Mouse (Mus musculus) ES-E14 (cell line): ENCODE results near the gene Lmf2. TPM values are rescaled to one million over a fixed set of nuclear protein-coding genes. Genes with fewer than 3 reads are reported as not detected.

ENCODE experiments used
- DNase-seq: peaks from one replicate; pipeline ENCODE4 v3.0.0-alpha.2; 2013; ENCODE audit warnings: low read depth, low spot score
- H3K27ac ChIP-seq: 2 replicates; pipeline ENCODE4 v1.5.1; 2012; ENCODE audit warnings: low read depth, mild to moderate bottlenecking, low read length, moderate library complexity, mixed read lengths; ENCODE audit not compliant: poor library complexity, insufficient read depth, severe bottlenecking
- H3K36me3 ChIP-seq: 2 replicates; pipeline ENCODE4 v1.6.1; 2012; ENCODE audit warnings: mild to moderate bottlenecking, low read length, moderate library complexity, mixed read lengths; ENCODE audit not compliant: control insufficient read depth, poor library complexity, insufficient read depth, severe bottlenecking
- H3K4me1 ChIP-seq, 2 experiments: fragments of 150-350 bp in 1 of 2; sonication (generic) in 1 of 2; 2 replicates each; pipeline ENCODE4 v1.6.1; 2012; ENCODE audit warnings: low read length in 2 of 2, mild to moderate bottlenecking in 1 of 2, mixed read lengths in 1 of 2; ENCODE audit not compliant: control insufficient read depth in 2 of 2, insufficient read depth in 2 of 2, poor library complexity in 1 of 2
- H3K4me3 ChIP-seq, 2 experiments: fragments of 150-350 bp in 1 of 2; sonication (generic) in 1 of 2; 2 replicates each; pipeline ENCODE4 v1.5.1; 2012; ENCODE audit warnings: low read length in 2 of 2, low read depth in 1 of 2, mild to moderate bottlenecking in 1 of 2, mixed read lengths in 1 of 2; ENCODE audit not compliant: insufficient read depth in 1 of 2, poor library complexity in 1 of 2, severe bottlenecking in 1 of 2
- H3K9ac ChIP-seq: 2 replicates; pipeline ENCODE4 v1.6.1; 2012; ENCODE audit warnings: low read depth, mild to moderate bottlenecking, low read length, mixed read lengths; ENCODE audit not compliant: poor library complexity, insufficient read depth, severe bottlenecking
- H3K9me3 ChIP-seq: fragments of 150-350 bp; sonication (generic); 2 replicates; pipeline ENCODE4 v1.6.1; 2012; ENCODE audit warnings: low read depth, mild to moderate bottlenecking, low read length; ENCODE audit not compliant: control insufficient read depth, insufficient read depth
- CHD2 ChIP-seq: IDR thresholded peaks from 2 replicates; pipeline ENCODE4 v1.6.1; 2014; ENCODE audit warnings: mild to moderate bottlenecking, low read depth, low read length, inconsistent platforms
- HCFC1 ChIP-seq: IDR thresholded peaks from 2 replicates; pipeline ENCODE4 v1.6.1; 2012; ENCODE audit warnings: low read length, inconsistent platforms, borderline replicate concordance; ENCODE audit not compliant: insufficient read depth
- MAFK ChIP-seq: IDR thresholded peaks from 2 replicates; pipeline ENCODE4 v1.6.1; 2014; ENCODE audit warnings: mild to moderate bottlenecking, low read depth, low read length, inconsistent platforms; ENCODE audit not compliant: insufficient read depth
- ZC3H11A ChIP-seq: IDR thresholded peaks from 2 replicates; pipeline ENCODE4 v1.6.1; 2012; ENCODE audit warnings: low read depth, mild to moderate bottlenecking, inconsistent platforms, low read length, borderline replicate concordance
- ZNF384 ChIP-seq: IDR thresholded peaks from 2 replicates; pipeline ENCODE4 v1.6.1; 2012; ENCODE audit warnings: low read depth, low read length, inconsistent platforms
- in situ Hi-C, 2 experiments: fragments of 600-800 bp; cut with MboI; formaldehyde crosslinking; loops; one replicate each; pipeline ENCODE4 v1.15.1; 2025; ENCODE audit warnings: low sequenced_read_pairs in 2 of 2, inconsistent platforms in 1 of 2; ENCODE audit not compliant: unreplicated experiment in 2 of 2
- total RNA-seq: library from RNA; depleted of rRNA; stranded (reverse); fragments of 300-350 nt; gene quantifications from 2 replicates; pipeline ENCODE4 v1.2.3, GENCODE M21; 2012

Lmf2 gene
- total RNA-seq, 1 experiment: 45.3 TPM

DNA sequence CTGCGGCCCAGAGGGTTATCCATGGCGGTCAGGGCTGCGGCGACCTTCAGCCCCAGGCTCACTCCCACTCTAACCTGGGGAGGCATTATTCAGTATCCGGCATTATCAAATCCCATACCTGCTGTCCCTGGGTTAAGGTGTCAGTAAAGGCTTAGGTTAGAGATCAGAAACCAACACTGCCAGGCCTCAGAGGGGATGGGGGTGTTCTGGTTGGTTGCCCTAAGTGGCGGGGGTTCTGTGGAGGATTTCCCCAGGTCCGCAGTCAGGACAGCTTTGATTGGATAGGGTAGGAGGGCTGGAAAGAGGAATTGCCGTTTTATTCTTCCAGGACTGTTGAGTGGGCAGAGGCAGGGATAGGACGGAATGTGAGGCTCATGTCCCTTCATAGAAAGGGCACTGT, 18.9 kb upstream of the Lmf2 start:
- Histone ChIP-seq H3K4me3 (peak overlapping the region; percentile 71 to 77), H3K27ac (no peak overlapping the region), H3K9me3 (no peaks in the 10 kb centered on the region), H3K4me1 (peaks cover 2 to 26% of the 10 kb centered on the region in 2 experiments; a peak in 3 of 4 replicates), H3K9ac (peak overlapping the region; percentile 86), H3K36me3 (peaks cover 35% of the 10 kb centered on the region)
- in situ Hi-C loops: no loop called here
- TF ChIP-seq MAFK: no peak
- no peak for TF ChIP-seq ZNF384
- TF ChIP-seq HCFC1: no peak
- TF ChIP-seq CHD2: no peak
- TF ChIP-seq ZC3H11A: no peak
- no peak for DNase-seq

DNA sequence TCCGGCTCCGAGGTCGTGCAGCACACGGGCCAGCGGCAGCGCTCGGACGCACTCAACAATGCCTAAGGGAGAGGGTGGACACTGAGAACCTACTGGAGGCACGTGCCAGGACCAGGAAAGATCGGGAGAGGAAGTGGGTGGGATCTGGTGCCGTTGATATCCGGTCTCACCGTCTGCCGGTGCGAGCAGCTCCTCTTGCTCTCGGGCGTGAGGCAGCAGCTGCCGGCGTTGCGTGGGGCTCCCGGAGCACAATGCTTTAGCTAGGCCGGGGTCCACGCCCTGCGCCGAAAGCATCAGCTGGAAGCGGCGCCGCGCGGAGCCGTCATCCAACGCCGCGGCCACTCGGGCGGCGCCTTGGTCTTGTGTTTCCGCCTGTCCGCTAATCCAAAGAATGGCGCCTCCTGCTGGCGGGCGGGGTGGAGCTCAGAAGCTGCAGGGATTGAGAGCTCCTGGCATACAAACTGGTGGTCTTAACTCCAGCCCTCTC, 18.3 kb upstream of the Lmf2 start, which contains the start of gene Sco2:
Gene Sco2, minus strand, starts transcription at position 85 of the 487 bp plus-strand sequence.
- peaks cover 2 to 25% of the 10 kb centered on the region in 2 experiments; a peak in 3 of 4 replicates for H3K4me1 ChIP-seq
- H3K27ac ChIP-seq: peak within 1 kb of the TSS; percentile 83
- DNase-seq: peak; percentile 87
- H3K4me3 ChIP-seq: peak within 1 kb of the TSS; percentile 71 to 77
- TF ChIP-seq ZNF384: no peak
- no peak for TF ChIP-seq HCFC1
- no peak for TF ChIP-seq MAFK
- no peak for TF ChIP-seq CHD2
- TF ChIP-seq ZC3H11A: no peak
- peak within 1 kb of the TSS; percentile 86 for H3K9ac ChIP-seq
- peaks cover 40% of the 10 kb centered on the region for H3K36me3 ChIP-seq
- no peaks in the 10 kb centered on the region for H3K9me3 ChIP-seq
- in situ Hi-C loops: no loop called here

DNA sequence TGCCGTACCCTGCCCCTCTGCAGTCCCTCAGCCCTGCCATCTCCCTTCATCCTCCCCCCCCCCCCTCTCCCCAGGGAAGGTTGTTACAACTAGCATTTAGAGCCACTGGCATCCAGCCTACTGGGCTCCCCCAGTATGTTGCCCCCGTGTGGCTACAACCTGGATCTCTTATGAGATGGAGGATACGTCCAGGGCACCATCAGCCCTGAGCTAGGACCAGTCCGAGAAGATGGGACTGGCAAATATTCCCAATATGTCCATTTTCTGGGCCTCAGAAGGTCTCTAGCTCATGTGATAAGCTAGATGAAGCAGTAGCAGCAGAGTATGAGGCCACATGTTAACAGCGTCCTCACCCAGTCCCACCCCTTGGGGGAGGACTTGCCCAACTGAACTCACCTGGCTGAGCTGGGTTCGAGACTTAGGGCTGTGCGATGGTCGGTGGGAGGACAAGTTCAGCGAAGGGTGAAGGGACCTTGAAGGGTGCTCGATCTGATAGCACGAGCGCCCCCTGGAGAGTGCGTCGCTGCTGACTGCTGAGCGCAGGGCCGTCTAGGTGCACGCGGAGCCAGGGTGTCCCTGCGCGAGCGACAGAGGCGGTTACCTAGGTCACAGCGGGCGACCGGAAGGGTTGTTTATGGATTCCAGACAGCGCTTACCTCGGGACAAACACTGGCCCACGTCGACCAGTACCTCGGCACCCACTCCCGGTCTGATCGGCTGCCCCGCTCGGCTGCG, 17.7 kb upstream of the Lmf2 start:
- Histone ChIP-seq H3K27ac (peak overlapping the region; percentile 83), H3K36me3 (peaks cover 45% of the 10 kb centered on the region), H3K9ac (peak overlapping the region; percentile 86), H3K9me3 (no peaks in the 10 kb centered on the region), H3K4me1 (peaks cover 2 to 24% of the 10 kb centered on the region in 2 experiments; a peak in 3 of 4 replicates), H3K4me3 (peak overlapping the region; percentile 71 to 77)
- TF ChIP-seq HCFC1 (peak; percentile 33; the same call in 1 of the 2 replicates), CHD2 (no peak)
- peak; percentile 78 for DNase-seq
- in situ Hi-C loops: no loop called here

GRCm38 (mm10) chr15:89372536-89372935, 17.1 kb upstream of the Lmf2 start:
- peak overlapping the region; percentile 86; the same call in 1 of the 2 replicates for H3K9ac ChIP-seq
- peaks cover 52% of the 10 kb centered on the region for H3K36me3 ChIP-seq
- no peak for DNase-seq

More at GRCm38 (mm10) chr15:89372536-89372935, 17.1 kb upstream of the Lmf2 start:
- peak overlapping the region; percentile 83; the same call in 1 of the 2 replicates for H3K27ac ChIP-seq
- H3K4me1 ChIP-seq: peaks cover 2 to 20% of the 10 kb centered on the region in 2 experiments; a peak in 3 of 4 replicates
- in situ Hi-C loops: no loop called here
- peak overlapping the region; percentile 71 to 77; a peak in 3 of 4 replicates for H3K4me3 ChIP-seq
- no peaks in the 10 kb centered on the region for H3K9me3 ChIP-seq
- TF ChIP-seq ZC3H11A (no peak), ZNF384 (no peak), HCFC1 (no peak), CHD2 (no peak)
